Mouse (Mus musculus) embryo, embryonic 11.5 days (tissue): Measurements from ENCODE around the gene Btbd9.

Experiments used
- DNase-seq: peaks from one replicate; pipeline ENCODE4 v3.0.0-alpha.2; 2012; ENCODE audit warnings: low read depth, low spot score

The Btbd9 gene

DNA sequence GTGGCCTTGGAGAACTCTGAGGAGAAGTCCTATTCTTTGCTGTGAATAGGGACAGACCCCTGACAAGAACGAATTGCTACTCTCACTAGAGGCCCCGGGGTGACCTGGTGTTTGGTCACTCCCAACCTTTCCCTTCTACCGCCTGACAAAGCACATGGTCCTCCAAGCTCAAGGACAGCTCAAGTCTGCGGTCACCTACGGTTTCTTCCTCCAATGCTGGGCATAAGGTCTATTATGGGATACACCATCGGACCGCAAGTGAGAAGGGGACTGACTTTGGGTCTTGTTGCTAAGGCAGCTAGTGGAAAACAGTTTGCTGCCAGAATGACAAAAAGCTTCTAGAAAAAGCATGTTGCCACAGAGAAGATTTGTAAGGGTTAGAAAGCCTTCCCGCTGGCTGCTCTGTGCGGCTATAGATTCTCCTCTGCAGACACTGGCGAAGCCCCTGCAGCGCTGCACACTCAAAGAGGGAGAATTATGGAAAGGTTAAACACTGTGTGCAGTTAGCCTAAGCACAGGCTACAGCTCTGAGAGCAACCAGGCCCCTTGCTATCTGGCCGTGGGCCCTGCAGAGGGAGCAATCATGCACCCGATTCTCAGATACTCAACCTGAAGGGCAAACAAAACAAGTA is 235.7 kb downstream of the Btbd9 start:
- DNase-seq: no peak

DNA sequence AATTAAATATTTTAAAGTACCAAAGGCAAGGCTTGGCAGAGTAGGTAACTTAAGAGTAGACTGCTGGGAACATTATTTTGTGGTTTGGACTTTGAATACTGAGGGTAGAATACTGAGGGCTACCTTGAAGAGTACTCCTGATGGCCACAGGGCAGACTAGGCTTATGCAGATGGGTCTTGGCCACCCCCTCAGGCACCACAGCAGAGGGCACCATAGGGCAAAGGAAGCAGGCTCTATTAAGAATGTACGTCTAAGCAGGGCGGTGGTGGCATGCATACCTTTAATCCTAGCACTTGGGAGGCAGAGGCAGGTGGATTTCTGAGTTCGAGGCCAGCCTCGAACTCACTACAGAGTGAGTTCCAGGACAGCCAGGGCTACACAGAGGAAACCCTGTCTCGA is 237.0 kb downstream of the Btbd9 start:
- no peak for DNase-seq

DNA sequence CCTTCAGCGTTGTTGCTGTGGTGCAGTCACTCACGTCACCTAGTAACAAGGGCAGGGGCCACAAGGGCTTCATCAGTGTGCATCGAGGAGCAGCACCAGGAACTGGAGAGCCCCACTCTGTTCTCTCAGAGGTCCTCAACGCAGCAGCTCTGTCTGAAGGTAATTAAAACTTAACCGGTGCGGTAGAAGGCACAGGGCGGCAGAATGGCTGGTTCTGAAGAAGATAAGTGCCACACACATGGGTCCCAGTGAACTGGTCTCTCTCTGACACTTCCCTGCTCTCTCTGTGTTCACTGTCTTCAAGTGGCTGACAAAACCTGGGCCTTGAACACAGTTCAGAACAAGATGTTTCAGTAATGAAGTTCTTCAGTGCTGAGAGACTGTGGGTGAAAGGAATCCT is 239.5 kb downstream of the Btbd9 start:
- DNase-seq: no peak

DNA sequence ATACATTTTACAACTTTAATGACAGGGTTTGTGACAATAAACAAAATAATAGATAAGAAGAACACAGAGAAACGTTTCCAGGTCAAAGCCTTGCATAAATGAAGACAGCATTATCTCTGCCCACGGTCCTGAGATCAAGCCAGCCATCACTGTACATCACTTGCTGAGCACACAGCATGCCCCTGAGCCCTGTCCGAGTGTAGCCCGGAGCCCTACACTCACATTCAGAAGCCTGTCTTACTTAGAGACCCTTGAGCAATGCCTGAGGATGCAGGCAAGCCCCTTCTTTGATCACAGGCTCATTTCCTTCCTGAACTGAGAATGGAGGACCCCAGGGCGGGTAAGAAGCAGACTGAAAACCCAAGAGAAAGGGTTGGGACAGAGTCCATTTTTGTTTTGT is 240.0 kb downstream of the Btbd9 start:
- no peak for DNase-seq

DNA sequence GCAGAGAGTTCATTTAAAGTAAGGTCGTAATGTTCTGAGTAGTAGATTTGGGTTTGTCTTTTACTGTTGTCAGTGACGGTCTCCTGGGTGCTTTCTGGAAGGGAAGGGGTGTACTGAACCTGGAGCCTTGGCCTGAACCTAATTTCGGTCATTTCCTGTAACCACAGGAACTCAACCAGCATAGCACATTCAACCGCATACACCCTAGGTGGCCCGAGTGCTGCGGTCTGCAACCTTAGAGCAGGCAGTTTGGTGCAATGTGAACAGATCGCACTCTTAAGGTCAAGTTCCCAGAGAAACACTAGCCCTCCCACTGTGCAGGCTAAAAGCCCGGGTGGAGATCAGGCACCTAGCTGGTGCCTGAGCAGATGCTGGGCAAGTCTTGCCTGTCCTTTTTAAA is 240.5 kb downstream of the Btbd9 start:
- DNase-seq: no peak

DNA sequence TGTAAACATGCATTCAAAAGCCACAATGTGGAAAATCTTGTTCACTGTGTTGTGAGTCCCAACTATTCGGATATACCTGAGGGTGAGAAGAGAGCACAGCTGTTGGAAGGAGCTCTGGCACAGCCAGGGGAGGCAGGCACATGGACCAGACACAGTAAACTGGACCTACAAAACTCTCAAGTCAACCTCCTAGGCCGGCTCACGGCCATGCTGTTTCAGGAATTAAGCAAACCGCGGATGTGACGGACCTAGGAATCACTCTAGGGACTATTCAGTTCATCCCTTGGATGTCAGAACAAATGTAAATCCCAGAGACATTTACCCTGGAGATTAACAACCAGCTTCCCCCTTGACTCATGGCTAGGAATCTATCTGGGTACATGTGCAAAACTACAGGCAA is 242.0 kb downstream of the Btbd9 start:
- no peak for DNase-seq

DNA sequence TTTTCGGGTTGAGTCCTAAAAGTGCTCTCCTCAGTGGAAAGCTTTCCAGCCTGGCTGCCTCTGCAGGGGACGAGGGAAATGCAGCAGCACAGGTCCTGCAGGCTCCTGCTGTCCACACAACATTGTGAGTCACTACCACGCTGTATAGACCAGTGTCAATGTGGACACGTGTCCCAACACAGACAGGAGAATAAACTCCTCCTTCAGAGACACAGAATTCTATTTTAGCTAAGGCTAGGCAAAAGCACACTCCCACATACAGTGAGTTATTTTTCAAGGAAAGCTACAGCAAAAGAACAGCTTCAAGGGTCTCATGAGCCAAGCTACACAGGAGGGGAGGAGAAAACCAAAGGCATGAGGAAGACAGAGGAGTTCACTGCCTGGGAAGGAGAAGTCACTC is 243.2 kb downstream of the Btbd9 start:
- no peak for DNase-seq

DNA sequence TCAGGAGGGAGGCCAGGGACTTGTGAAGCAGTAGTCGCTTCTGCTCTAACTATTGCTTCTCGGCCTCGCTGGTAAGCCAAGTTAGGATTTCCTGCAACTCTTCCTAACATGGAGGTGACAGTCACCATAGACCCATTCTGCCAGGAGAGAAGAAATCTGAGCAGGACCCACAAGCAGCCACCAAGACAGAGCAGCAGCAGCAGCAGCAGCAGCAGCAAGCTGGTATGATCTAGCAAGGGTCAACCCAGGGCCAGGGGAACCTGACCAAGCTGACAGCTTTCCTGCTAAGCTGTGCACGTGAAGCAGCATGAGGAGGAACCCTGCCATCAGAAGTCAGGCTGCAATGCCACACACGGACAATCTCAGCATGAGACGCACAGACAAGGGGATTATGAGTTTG is 244.9 kb downstream of the Btbd9 start:
- no peak for DNase-seq

DNA sequence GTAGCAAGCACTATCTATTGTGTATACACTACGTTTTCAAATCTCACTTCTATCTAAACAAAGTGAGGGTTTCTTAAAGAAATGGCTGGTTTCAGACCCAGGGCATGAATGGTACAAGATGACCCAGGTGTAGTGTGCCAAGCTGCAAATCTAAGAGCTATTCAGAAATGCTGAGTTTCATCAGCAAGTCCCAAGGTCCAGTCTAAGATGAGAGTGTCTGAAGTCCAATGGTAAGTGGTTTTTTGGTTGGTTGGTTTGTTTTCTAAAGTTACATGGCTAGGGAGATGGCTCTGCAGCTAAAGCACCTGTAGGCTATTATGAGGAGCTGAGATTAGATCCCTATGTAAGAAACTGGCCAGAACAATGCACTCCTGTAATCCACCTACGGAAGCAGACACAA is 246.8 kb downstream of the Btbd9 start:
- no peak for DNase-seq

DNA sequence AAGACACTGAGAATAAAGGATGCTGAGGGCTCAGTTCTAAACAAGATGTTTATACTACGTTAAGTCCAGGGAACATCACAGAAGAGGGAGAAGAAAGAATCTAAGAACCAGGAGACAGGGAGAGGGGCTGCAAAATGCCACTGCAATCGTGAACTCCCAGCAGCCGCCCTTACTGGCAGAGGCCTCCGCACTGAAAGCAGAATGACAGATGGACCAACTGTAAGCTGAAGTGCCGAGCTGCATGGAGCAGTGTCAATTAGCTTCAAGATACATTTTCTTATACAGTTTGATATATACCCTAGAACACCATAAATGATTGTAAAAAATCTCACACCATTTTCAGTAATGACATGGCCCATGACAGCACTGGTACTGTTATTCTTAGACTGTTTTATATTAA is 247.4 kb downstream of the Btbd9 start:
- no peak for DNase-seq

DNA sequence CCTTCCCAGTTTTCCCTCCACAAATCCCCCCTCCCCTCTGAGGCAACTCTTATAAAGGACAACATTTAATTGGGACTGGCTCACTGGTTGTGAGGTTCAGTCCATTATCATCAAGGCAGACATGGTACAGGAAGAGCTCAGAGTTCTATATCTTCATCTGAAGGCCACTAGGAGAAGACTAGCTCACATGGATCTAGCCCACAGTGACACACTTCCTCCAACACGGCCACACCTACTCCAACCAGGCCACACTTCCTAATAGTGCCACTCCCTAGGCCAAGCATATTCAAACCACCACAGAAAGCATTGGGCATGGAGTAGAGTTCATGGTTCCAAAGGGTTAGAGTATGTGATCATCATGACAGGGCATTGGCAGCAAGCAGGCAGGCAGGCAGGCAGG is 249.4 kb downstream of the Btbd9 start:
- DNase-seq: no peak

DNA sequence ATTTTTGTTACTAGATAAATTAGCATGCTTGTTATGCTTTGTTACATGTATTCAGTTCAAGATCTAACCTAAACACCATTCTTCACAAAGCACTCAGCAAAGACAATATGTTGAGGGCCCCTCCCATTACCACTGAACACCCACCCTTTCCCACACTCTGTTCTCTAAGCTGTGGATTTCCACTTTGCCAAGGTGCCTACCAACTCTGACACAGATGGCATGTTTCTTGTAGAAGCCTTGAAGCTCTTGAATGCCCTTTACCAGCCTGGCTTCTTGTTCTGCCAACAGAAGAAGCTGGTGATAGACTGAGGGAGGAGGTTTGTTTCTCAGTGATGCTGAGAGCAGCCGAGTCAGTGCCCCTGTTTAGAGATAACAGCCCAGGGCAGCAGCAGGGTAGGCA is 256.0 kb downstream of the Btbd9 start:
- DNase-seq: no peak

DNA sequence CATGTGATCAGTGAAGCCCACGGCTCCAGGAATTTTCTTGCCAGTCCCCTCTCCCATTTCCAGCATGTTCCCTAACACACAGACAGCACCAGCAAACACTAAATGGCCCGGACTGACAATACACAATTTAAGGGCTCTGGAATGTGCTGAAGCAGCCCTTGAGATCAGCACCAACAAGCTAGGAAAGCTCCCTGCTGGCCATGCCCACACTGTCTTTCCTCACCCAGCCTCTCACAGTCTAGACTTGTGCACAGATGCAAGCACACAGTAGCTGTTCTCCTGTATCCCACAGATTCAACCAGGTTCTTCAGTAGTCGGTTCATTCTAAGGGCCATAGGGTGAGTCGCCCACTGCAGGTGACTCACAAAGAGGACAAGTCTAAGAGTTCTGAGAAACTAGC is 263.6 kb downstream of the Btbd9 start:
- DNase-seq: no peak

DNA sequence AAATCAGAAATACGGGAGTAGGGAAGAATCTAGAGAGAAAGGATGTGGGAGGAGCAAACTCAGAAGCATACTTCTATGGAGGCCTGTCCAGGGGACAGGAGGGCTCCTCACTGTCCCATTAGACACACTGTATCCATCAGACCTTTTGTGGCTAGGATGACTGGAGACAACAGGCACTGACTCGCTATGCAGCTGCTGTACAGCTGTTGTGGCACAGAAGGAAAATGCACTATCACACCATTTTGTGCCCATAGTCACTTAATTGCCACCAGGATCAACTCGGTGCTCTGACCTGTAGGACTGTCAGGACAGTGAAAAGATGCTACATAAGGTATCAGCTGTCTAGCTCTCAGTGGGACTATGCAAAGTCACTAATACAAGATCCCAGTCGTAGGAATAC is 266.7 kb downstream of the Btbd9 start:
- no peak for DNase-seq

DNA sequence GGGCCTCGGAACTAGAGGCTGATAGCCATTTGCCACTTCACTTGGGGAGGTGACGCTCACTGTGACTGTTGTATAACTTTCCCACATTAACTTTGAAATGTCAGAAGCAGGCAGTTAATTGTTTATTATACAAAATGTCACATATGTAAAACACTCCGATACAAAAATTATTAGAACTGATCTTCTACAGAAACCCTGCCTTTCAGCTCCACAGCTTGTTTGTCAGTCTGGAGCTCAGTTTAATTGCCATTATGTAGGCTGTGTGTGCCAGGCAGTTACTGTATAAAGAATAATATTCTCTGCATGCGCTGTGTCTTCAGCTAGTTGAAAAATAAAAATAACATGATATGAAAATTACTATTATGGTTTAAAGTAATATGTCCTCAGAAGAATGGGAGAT is 267.4 kb downstream of the Btbd9 start:
- no peak for DNase-seq

DNA sequence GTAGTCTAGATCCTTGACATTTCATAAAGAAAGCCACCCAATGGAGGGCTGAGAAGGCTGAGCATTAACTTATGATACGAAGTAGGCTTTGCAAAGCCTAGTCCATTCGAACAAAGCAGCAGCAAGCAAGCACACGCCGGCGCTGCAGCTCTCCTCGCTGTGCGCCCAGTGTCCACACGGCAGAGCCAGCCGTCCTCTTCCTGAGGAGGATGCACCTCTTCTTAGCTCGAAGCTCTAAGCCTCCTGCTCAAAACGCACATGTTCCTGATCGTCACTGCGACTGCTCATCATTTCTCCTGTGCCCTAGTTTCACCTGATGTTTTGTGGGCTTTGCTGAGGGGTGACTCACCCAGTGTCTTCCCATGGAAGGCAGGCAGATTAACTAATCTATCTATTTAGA is 268.0 kb downstream of the Btbd9 start:
- DNase-seq: no peak

DNA sequence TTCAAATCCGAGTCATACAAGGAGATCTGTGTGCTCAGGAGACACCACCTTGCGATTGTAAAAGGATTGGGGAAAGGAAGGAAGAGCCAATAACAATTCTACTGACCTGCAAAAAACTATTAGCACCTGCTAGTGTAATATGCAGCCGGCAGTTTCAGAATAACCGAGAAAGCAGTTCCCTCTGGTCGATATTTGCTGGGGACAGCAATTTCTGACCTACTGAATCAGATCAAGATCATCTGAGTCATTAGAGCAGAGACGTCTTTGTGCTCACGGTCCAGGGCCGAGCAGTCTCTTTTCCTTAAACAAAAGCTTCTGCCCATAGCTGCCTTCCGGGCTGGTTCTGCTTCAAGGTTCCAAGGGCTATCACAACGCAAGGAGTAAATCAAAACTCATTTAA is 269.1 kb downstream of the Btbd9 start:
- DNase-seq: no peak

DNA sequence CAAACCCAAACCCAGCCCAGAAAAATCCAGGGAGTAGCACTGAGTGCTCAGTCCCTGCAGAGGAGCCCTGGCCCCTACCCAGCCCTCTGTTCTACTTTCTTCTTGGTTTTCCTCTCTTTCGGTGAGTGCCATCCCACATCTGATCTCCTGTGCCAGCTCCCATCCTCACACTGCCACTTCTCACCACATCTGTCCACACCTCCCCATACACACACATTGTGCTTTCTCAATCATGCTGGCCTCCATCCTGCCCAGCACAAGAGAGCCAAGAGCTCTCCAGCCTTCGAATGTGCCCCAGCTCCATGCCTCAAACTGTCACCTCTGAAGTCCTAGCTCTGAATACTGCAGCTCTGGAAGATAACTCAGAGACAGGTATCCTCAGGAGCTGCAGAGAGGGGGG is 271.5 kb downstream of the Btbd9 start:
- DNase-seq: no peak

DNA sequence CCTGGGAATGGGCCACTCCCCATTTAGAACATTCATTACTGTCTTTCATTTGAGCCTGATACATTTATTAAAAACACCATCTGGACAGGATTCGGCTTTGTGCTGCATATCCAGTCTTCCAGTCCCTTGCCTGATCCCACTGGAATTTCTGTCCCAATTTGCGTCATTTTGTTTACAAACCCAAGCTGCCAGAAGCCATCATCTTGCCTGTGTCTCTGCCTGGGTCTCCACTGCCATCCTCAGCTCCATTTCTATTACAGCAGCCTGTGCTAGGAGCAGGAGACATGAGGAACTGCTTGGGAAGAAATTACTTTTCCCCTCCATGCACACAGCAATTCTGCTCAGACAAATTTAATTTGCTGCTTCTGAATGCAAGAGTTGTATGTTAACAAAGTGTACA is 274.9 kb downstream of the Btbd9 start:
- DNase-seq: no peak

DNA sequence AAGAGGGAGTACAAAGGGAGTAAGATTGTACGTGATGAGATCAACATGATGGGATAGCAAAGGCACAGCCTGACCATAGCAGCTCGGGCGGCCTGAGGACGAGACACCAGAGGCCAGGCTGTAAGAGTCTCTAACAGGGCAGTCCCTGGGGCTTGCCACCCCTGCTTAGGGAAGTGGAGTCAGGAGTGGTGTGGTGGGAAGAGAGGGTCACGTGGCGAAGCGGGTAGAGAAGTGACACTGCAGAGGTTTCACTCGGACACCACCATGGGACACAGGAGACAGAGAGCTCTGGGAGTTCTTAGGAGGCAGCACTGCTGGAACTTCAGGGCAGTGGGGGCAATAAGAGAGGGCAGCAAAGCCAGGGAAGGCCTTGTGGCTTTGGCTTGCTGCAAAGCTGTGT is 278.9 kb downstream of the Btbd9 start:
- DNase-seq: no peak

DNA sequence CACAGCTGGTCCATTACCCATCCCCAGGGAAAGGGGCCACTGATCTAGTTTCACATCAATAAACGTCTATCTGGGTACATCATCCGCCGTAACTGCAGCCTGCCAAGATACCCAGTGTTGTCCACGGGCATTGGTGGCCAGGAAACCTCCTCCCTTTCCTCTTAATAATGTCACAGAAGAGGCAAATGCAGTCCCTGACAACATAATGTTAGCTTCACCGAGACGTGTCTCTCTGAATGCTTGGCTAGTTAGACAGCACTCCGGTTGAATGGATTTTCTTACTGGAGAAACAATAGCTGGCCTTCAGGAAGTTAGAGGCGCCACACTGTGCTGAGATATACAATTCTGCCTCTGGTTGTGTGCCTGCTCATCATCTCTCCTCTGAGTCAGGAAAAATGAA is 280.2 kb downstream of the Btbd9 start:
- no peak for DNase-seq

DNA sequence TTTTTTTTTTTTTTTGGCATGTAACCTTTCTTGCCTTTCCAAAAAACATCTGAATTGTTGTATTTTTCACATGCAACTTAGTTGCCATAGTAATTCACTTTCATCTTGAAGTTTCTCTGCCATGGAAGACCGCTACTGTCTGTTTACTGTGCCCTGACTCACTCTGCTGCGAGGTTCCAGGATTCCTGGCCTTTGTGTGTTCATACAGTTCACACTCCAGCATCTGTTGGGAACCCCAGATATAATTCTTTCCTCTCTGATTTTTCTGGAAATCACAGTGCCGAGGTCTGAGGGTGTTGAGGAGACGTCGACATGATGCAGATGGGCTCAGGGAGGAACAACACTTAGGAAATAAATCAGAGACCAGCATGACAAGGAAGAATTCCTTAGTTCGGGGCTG is 283.6 kb downstream of the Btbd9 start:
- DNase-seq: no peak

DNA sequence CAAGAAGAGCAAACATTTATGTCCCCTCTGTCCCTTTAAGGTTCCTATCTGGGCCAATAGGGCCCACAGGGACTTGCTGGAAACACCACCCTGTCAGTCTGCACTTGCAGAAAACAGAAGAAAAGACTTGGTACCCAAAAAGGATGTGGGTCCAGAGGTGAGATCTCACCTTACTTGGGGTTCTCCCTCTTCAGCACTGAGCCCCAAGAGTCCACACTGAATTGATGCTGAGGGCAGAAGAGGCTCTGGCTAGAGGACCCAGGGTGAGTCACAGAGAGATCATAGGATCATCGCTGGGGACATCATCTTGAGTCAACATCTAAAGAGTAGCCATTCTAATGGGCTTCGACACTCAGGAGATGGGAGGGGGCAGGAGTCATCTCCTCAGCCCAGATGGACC is 290.6 kb downstream of the Btbd9 start:
- no peak for DNase-seq

DNA sequence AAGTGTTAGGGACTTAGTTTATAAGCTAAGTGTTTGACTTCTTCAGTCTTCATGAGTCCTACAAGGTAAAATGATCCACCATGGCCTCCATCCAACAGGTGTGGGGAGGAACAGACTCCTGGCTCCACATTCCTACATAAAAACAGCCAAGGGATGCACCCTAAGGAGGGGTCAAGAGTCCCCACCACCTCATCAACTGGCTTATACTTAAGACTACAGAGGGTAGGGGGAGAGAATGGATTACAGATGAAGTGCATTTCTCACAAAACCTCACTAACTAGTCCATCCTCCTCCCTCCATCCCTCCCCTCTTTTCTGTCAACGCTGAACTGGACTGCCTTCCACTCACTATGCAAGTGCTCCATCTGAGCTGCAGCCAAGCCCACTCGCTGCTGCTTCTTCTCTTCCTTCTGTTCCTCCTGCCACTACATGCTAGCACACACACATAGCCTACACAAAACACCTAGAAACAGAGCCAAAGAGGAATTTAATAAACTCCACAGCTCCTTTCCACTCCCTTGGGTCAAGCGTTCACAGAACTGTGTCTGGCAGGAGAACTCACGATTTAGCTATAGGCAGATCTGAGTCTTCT is 292.7 kb downstream of the Btbd9 start:
- no peak for DNase-seq
